Mouse (Mus musculus) limb, embryonic 15.5 days (tissue): ENCODE data around the gene Gpr152. TPM values are rescaled to one million over a fixed set of nuclear protein-coding genes. Genes with fewer than 3 reads are reported as not detected.

Experiments
- ATAC-seq: fragments of 200-750 bp; cut with Nextera tagmentation; 2 replicates; pipeline ENCODE4 v1.8.0; 2017; ENCODE audit warnings: low read depth, moderate TSS enrichment; ENCODE audit not compliant: insufficient number of reproducible peaks, low FRiP score, low TSS enrichment
- H3K27ac ChIP-seq: fragments of 300-500 bp; sonication (generic); 2 replicates; pipeline ENCODE4 v1.5.1; 2015; ENCODE audit warnings: moderate library complexity, mild to moderate bottlenecking, inconsistent platforms
- H3K27me3 ChIP-seq: fragments of 300-500 bp; sonication (generic); 2 replicates; pipeline ENCODE4 v1.6.1; 2015; ENCODE audit warnings: inconsistent platforms
- H3K36me3 ChIP-seq: fragments of 300-500 bp; sonication (generic); 2 replicates; pipeline ENCODE4 v1.6.1; 2015; ENCODE audit warnings: inconsistent platforms
- H3K4me1 ChIP-seq: fragments of 300-500 bp; sonication (generic); 2 replicates; pipeline ENCODE4 v1.6.1; 2015; ENCODE audit warnings: inconsistent platforms
- H3K4me2 ChIP-seq: fragments of 300-500 bp; sonication (generic); 2 replicates; pipeline ENCODE4 v1.6.1; 2015; ENCODE audit warnings: mild to moderate bottlenecking, inconsistent platforms
- H3K4me3 ChIP-seq: fragments of 300-500 bp; sonication (generic); 2 replicates; pipeline ENCODE4 v1.5.1; 2015; ENCODE audit warnings: mild to moderate bottlenecking, inconsistent platforms
- H3K9ac ChIP-seq: fragments of 300-500 bp; sonication (generic); 2 replicates; pipeline ENCODE4 v1.6.1; 2015; ENCODE audit warnings: inconsistent platforms
- H3K9me3 ChIP-seq: fragments of 300-500 bp; sonication (generic); 2 replicates; pipeline ENCODE4 v1.6.1; 2016; ENCODE audit warnings: inconsistent platforms
- WGBS: fragments of 180-500 bp; shearing (Covaris S2); methylation state at CpG from one replicate; pipeline ENCODE4 v1.1.7; 2015; 5-methylcytosine and 5-hydroxymethylcytosine counted together
- polyA plus RNA-seq: library from polyadenylated mRNA; unstranded; fragments of >200 nt; fragmentation: Nextera tagmentation; extraction: Ambion mirVana; gene quantifications from 2 replicates; pipeline ENCODE4 v1.2.1, GENCODE M21; 2015

The Gpr152 gene
- polyA plus RNA-seq, 1 experiment from 2014 or later, result not detected

- H3K27me3 ChIP-seq, result no peaks in the 10 kb centered on the region
- WGBS, result under 1% methylated on average over 33 of the region's 33 CpGs
- peak within 1 kb of the TSS; percentile 81 for H3K27ac ChIP-seq
- peak within 1 kb of the TSS; percentile 90 for H3K9ac ChIP-seq
- H3K9me3 ChIP-seq, result no peaks in the 10 kb centered on the region
- peak within 1 kb of the TSS; percentile 81 for H3K4me2 ChIP-seq
- peaks cover 34% of the 10 kb centered on the region for H3K36me3 ChIP-seq
- H3K4me1 ChIP-seq, result peaks cover 22% of the 10 kb centered on the region
- ATAC-seq, result peak; percentile 92
- peak within 1 kb of the TSS; percentile 92 for H3K4me3 ChIP-seq
These were observed 8.9 kb downstream of the Gpr152 start, which contains the start of gene Coro1b for GRCm38 (mm10) chr19:4148491-4148806. Coro1b (plus strand) TSS chr19:4148619.

GRCm38 (mm10) chr19:4148819-4149218, 9.2 kb downstream of the Gpr152 start:
- ATAC-seq, result peak; percentile 20

DNA sequence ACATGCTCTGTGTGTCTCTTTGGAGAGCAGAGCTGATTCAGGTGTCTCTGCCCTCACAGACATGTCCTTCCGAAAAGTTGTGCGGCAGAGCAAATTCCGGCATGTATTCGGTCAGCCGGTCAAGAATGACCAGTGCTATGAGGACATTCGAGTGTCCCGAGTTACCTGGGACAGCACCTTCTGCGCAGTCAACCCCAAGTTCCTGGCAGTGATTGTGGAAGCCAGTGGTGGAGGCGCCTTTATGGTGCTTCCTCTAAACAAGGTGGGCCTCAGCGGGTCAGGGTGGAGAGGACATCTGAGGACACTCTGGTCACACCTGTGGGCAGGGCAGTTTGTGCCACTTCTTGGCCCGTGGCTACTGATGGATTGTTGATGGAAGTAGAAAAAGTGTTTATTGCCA, 9.7 kb downstream of the Gpr152 start:
- H3K36me3 ChIP-seq, result peaks cover 39% of the 10 kb centered on the region
- peak overlapping the region; percentile 81 for H3K4me2 ChIP-seq
- peak overlapping the region; percentile 81 for H3K27ac ChIP-seq
- peaks cover 22% of the 10 kb centered on the region for H3K4me1 ChIP-seq
- no peak for ATAC-seq
- peak overlapping the region; percentile 92 for H3K4me3 ChIP-seq
- no peaks in the 10 kb centered on the region for H3K27me3 ChIP-seq
- 85% methylated on average over 11 of the region's 11 CpGs for WGBS
- no peaks in the 10 kb centered on the region for H3K9me3 ChIP-seq
- peak overlapping the region; percentile 90 for H3K9ac ChIP-seq

More at GRCm38 (mm10) chr19:4148819-4149218, 9.2 kb downstream of the Gpr152 start:
- no peaks in the 10 kb centered on the region for H3K9me3 ChIP-seq
- H3K9ac ChIP-seq, result peak overlapping the region; percentile 90
- H3K4me3 ChIP-seq, result peak overlapping the region; percentile 92
- 2% methylated on average over 8 of the region's 8 CpGs for whole genome bisulfite sequencing
- no peaks in the 10 kb centered on the region for H3K27me3 ChIP-seq
- peaks cover 22% of the 10 kb centered on the region for H3K4me1 ChIP-seq
- H3K27ac ChIP-seq, result peak overlapping the region; percentile 81
- H3K4me2 ChIP-seq, result peak overlapping the region; percentile 81
- peaks cover 38% of the 10 kb centered on the region for H3K36me3 ChIP-seq

GRCm38 (mm10) chr19:4149764-4150461, 10.3 kb downstream of the Gpr152 start:
- peaks cover 22% of the 10 kb centered on the region for H3K4me1 ChIP-seq
- ATAC-seq, result no peak
- no peaks in the 10 kb centered on the region for H3K27me3 ChIP-seq
- no peak overlapping the region for H3K9ac ChIP-seq
- H3K4me3 ChIP-seq, result peak overlapping the region; percentile 92
- H3K27ac ChIP-seq, result no peak overlapping the region
- peaks cover 39% of the 10 kb centered on the region for H3K36me3 ChIP-seq
- H3K9me3 ChIP-seq, result no peaks in the 10 kb centered on the region
- peak overlapping the region; percentile 81 for H3K4me2 ChIP-seq
- whole genome bisulfite sequencing, result 93% methylated on average over 17 of the region's 17 CpGs

GRCm38 (mm10) chr19:4150567-4151487, 11.2 kb downstream of the Gpr152 start:
- Histone ChIP-seq H3K4me2 (no peak overlapping the region), H3K27me3 (no peaks in the 10 kb centered on the region), H3K9ac (no peak overlapping the region), H3K36me3 (peaks cover 46% of the 10 kb centered on the region), H3K4me1 (peaks cover 22% of the 10 kb centered on the region), H3K9me3 (no peaks in the 10 kb centered on the region), H3K4me3 (no peak overlapping the region), H3K27ac (no peak overlapping the region)
- no peak for ATAC-seq
- 89% methylated on average over 22 of the region's 22 CpGs for WGBS

GRCm38 (mm10) chr19:4151488-4151860, 11.9 kb downstream of the Gpr152 start:
- 65% methylated on average over 5 of the region's 5 CpGs for WGBS
- H3K27ac ChIP-seq, result no peak overlapping the region
- H3K4me2 ChIP-seq, result no peak overlapping the region
- peaks cover 22% of the 10 kb centered on the region for H3K4me1 ChIP-seq
- no peak overlapping the region for H3K4me3 ChIP-seq
- no peaks in the 10 kb centered on the region for H3K9me3 ChIP-seq
- H3K36me3 ChIP-seq, result peaks cover 53% of the 10 kb centered on the region
- no peak overlapping the region for H3K9ac ChIP-seq
- ATAC-seq, result no peak
- no peaks in the 10 kb centered on the region for H3K27me3 ChIP-seq

GRCm38 (mm10) chr19:4151898-4152297, 12.3 kb downstream of the Gpr152 start:
- no peak overlapping the region for H3K9ac ChIP-seq
- H3K27me3 ChIP-seq, result no peaks in the 10 kb centered on the region
- no peak overlapping the region for H3K4me3 ChIP-seq
- ATAC-seq, result no peak
- peaks cover 57% of the 10 kb centered on the region for H3K36me3 ChIP-seq
- no peak overlapping the region for H3K4me2 ChIP-seq
- peaks cover 22% of the 10 kb centered on the region for H3K4me1 ChIP-seq
- H3K27ac ChIP-seq, result no peak overlapping the region
- WGBS, result 90% methylated on average over 5 of the region's 5 CpGs
- no peaks in the 10 kb centered on the region for H3K9me3 ChIP-seq

DNA sequence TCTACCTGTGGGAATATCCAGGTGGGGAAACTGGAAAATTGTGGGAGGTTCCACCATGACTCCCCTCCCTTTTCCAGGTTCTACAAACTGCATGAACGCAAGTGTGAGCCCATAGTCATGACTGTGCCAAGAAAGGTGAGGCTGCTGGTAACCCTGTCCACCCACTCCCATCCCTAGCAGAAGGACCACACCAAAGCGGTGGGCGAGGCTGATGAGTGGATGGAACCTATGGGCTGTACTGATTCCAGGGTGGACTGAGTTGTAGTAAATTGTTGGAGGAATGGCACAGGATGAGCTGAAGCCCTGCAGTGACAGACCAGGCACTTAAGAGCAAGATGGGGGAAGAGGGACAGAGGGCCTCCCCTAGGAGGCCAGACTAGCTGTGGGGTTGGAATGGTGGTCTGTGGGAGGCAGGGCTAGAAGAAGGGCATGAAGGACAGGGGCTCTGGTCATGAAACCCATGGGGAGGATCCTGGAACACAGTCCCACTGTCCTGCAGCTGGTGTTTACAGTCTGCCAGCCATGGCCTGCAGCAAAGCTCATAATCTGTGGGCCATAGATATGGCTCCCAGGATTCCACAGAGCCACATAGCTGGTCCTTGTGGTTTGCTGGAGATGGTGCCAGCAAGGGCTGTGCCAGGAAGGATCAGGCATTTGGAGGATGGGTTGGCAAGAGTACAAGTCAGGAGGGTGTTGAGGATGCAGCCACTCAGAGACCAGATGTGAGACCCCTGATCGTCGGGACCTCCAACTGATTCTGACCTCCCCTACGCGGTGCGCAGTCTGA, 13.1 kb downstream of the Gpr152 start:
- 85% methylated on average over 8 of the region's 8 CpGs for WGBS
- Histone ChIP-seq H3K36me3 (peaks cover 64% of the 10 kb centered on the region), H3K9ac (no peak overlapping the region), H3K27me3 (no peaks in the 10 kb centered on the region), H3K27ac (no peak overlapping the region), H3K9me3 (no peaks in the 10 kb centered on the region), H3K4me2 (no peak overlapping the region), H3K4me3 (no peak overlapping the region), H3K4me1 (peaks cover 20% of the 10 kb centered on the region)
- ATAC-seq, result no peak

GRCm38 (mm10) chr19:4153232-4153654, 13.7 kb downstream of the Gpr152 start, which contains the start of gene Ptprcap:
Ptprcap (plus strand) TSS chr19:4153604.
- peaks cover 70% of the 10 kb centered on the region for H3K36me3 ChIP-seq
- no peaks in the 10 kb centered on the region for H3K27me3 ChIP-seq
- no peaks in the 10 kb centered on the region for H3K9me3 ChIP-seq
- no peak within 1 kb of the TSS for H3K9ac ChIP-seq
- H3K4me3 ChIP-seq, result no peak within 1 kb of the TSS
- no peak within 1 kb of the TSS for H3K4me2 ChIP-seq
- WGBS, result 72% methylated on average over 11 of the region's 11 CpGs
- no peak for ATAC-seq
- H3K27ac ChIP-seq, result no peak within 1 kb of the TSS
- peaks cover 15% of the 10 kb centered on the region for H3K4me1 ChIP-seq

DNA sequence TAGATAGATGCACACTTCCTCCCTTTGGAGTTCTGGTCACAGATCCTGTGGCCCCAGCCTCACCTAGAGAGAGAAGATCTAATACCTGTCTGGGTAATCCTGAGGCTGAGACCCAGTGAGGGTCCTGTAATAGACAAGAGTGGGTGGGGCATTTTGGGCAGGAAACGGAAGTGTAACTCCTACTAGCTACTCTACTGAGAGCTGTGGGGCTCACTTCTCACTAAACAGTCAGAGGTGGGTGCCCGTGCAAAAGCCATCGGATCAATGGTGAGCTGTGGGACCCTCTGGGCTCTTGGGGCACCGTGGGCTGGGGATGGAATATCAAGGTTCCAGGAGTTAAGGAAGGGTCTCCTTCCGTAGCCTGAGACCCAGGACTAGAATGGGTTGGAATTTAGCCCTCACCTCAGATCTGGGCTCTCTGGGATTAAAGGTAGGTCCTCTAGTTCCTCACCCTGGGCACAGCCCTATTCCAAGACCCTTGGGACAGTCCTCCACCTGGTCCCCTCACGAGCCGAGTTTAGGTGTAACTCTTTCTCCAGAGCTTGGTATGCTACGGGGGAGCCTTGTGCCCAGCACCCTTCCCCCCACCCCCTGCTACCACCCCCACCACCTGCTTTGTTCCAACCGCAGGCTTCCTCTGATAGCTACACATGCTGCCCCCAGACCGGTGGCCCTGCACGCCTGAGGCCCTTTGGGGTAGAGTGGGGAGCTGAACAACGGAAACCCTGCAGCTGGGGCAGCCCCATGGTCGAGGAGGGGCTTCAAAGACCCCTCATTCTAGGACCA, 15.0 kb downstream of the Gpr152 start:
- no peaks in the 10 kb centered on the region for H3K27me3 ChIP-seq
- no peak overlapping the region for H3K4me3 ChIP-seq
- H3K36me3 ChIP-seq, result peaks cover 84% of the 10 kb centered on the region
- H3K4me1 ChIP-seq, result peaks cover 7% of the 10 kb centered on the region
- no peak overlapping the region; the same call in 1 of the 2 replicates for H3K27ac ChIP-seq
- 78% methylated on average over 13 of the region's 13 CpGs for WGBS
- H3K9me3 ChIP-seq, result no peaks in the 10 kb centered on the region
- no peak for ATAC-seq
- H3K4me2 ChIP-seq, result no peak overlapping the region
- no peak overlapping the region for H3K9ac ChIP-seq
